In the genomic region with DNA sequence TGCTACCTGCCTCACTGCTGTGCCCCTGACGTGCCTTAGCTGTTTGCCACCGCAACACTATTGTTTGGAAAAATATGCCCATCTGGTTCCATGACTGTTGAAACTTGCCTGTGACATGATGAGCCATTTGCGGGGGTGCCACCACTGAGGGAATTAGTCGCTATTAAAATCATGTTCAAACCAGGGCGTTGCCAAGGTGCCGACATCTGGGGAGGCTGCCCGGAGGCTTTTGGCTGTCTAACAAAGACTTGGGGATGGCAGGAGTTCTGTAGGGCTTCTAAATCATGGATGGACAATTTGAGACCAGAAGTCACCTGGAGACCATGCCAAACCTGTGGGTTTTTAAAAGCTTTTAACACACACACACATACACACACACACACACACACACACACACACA, we compare ENCODE assay signal across 7 mouse cellular contexts.
"Had no signal": no experiment of that assay in that cellular context is flagged by ENCODE, and none has a peak within 500 bp of the region (broad histone marks: within the 10 kb centered on the region; RNA-seq: fewer than 3 reads in every experiment).

No protein-coding gene starts in this region.

- DNase-seq: kidney, adult 18-20 months; kidney, postnatal 10 days; kidney, postnatal 4 days; lung, adult 2 months; lung, postnatal 36 days; spleen, adult 18-20 months; thymus, postnatal 36 days had no signal
